Mouse (Mus musculus) adrenal gland, postnatal 10 days (tissue): Measurements from ENCODE around the gene E130309D02Rik. TPM values are rescaled to one million over a fixed set of nuclear protein-coding genes. Genes with fewer than 3 reads are reported as not detected.
A peak's percentile ranks its signal among the peaks of the same experiment; 100 is the strongest.

Source experiments
- DNase-seq: peaks from one replicate; pipeline ENCODE4 v3.0.0; 2021; ENCODE audit warnings: mixed read lengths
- long read RNA-seq, 2 experiments: library from polyadenylated mRNA; stranded (forward); transcript quantifications; one replicate each; pipeline ENCODE4 v2.0.0; 2021
- total RNA-seq, 2 experiments: library from RNA; stranded (reverse); gene quantifications; 2 replicates each; pipeline ENCODE4 v1.2.3; 2021

E130309D02Rik gene
- total RNA-seq, result 10 to 100 TPM; 23.0 to 23.5 TPM
- long read RNA-seq, experiment 1, transcript E130309D02Rik-201 (6 exons, 2,208 nt), result major isoform, 7 of 22 reads
- long read RNA-seq, experiment 1, partial matches to known transcripts, result 13 of 22 reads
- long read RNA-seq, experiment 1, other reads (novel, unspliced or antisense), result 2 of 22 reads
- long read RNA-seq, experiment 2, transcript E130309D02Rik-201 (6 exons, 2,208 nt), result major isoform, 7 of 19 reads
- long read RNA-seq, experiment 2, partial matches to known transcripts, result 1 of 19 reads
- long read RNA-seq, experiment 2, other reads (novel, unspliced or antisense), result 11 of 19 reads

- DNase-seq, result peak; percentile 97
Observed at GRCm38 (mm10) chr5:143314730-143315513, at the start of gene E130309D02Rik. E130309D02Rik (minus strand) TSS chr5:143315360.

- DNase-seq, result peak; percentile 43
Observed at GRCm38 (mm10) chr5:143363678-143364615, 48.8 kb upstream of the E130309D02Rik start.

GRCm38 (mm10) chr5:143361428-143361827 lies 46.3 kb upstream of the E130309D02Rik start:
- DNase-seq, result no peak

GRCm38 (mm10) chr5:143360000-143360399 lies 44.8 kb upstream of the E130309D02Rik start:
- DNase-seq, result peak; percentile 23

- DNase-seq, result no peak
Observed at GRCm38 (mm10) chr5:143359263-143359662, 44.1 kb upstream of the E130309D02Rik start.

- peak; percentile 19 for DNase-seq
Observed at GRCm38 (mm10) chr5:143357564-143357963, 42.4 kb upstream of the E130309D02Rik start.

GRCm38 (mm10) chr5:143356686-143357388 lies 41.7 kb upstream of the E130309D02Rik start, which contains the start of gene Grid2ip:
Grid2ip (plus strand) TSS chr5:143357338.
- no peak for DNase-seq

GRCm38 (mm10) chr5:143356017-143356416 lies 40.9 kb upstream of the E130309D02Rik start:
- DNase-seq, result no peak

GRCm38 (mm10) chr5:143346367-143346766 lies 31.2 kb upstream of the E130309D02Rik start:
- no peak for DNase-seq

GRCm38 (mm10) chr5:143339603-143340002 lies 24.4 kb upstream of the E130309D02Rik start:
- DNase-seq, result no peak

- DNase-seq, result no peak
Observed at GRCm38 (mm10) chr5:143336559-143336958, 21.4 kb upstream of the E130309D02Rik start.

- DNase-seq, result no peak
Observed at GRCm38 (mm10) chr5:143335089-143335460, 19.9 kb upstream of the E130309D02Rik start.

GRCm38 (mm10) chr5:143334418-143335088 lies 19.4 kb upstream of the E130309D02Rik start:
- no peak for DNase-seq

GRCm38 (mm10) chr5:143333872-143334271 lies 18.7 kb upstream of the E130309D02Rik start:
- peak; percentile 86 for DNase-seq

GRCm38 (mm10) chr5:143328690-143329495 lies 13.7 kb upstream of the E130309D02Rik start, which contains the start of gene Zdhhc4:
Zdhhc4 (minus strand) TSS chr5:143329256.
- peak; percentile 97 for DNase-seq

- DNase-seq, result peak; percentile 61
Observed at GRCm38 (mm10) chr5:143317288-143317610, 2.1 kb upstream of the E130309D02Rik start.

- peak; percentile 36 for DNase-seq
Observed at GRCm38 (mm10) chr5:143316605-143317287, 1.6 kb upstream of the E130309D02Rik start.

- DNase-seq, result no peak
Observed at GRCm38 (mm10) chr5:143315514-143315888, 341 bp upstream of the E130309D02Rik start.

GRCm38 (mm10) chr5:143314183-143314729 lies 904 bp downstream of the E130309D02Rik start:
- DNase-seq, result peak; percentile 45
